Mouse (Mus musculus) E14TG2a.4 (cell line): Measurements from ENCODE around the gene Stox2.

Source experiments
- H3K27me3 ChIP-seq: 2 replicates; pipeline ENCODE4 v1.6.1; 2014; ENCODE audit warnings: low read length, control low read depth; ENCODE audit not compliant: insufficient read depth
- H3K36me3 ChIP-seq: 2 replicates; pipeline ENCODE4 v1.6.1; 2014; ENCODE audit warnings: low read length, control low read depth; ENCODE audit not compliant: insufficient read depth
- H3K4me1 ChIP-seq: replicated peaks from 2 replicates; pipeline ENCODE4 v1.6.1; 2014; ENCODE audit warnings: low read depth, low read length, control low read depth
- H3K4me3 ChIP-seq: replicated peaks from 2 replicates; pipeline ENCODE4 v1.5.1; 2014; ENCODE audit warnings: mild to moderate bottlenecking, low read length
- H3K9me3 ChIP-seq: 2 replicates; pipeline ENCODE4 v1.6.1; 2014; ENCODE audit warnings: low read length, control low read depth
- CTCF ChIP-seq: conservative IDR thresholded peaks from 2 replicates; pipeline ENCODE4 v1.5.1; 2014; ENCODE audit warnings: low read length
- NANOG ChIP-seq: IDR thresholded peaks from 2 replicates; pipeline ENCODE4 v1.6.1; 2014; ENCODE audit warnings: borderline replicate concordance, low read length, mixed read lengths
- POU5F1 ChIP-seq: IDR thresholded peaks from 2 replicates; pipeline ENCODE4 v1.6.1; 2014; ENCODE audit warnings: low read length, borderline replicate concordance

Gene Stox2

DNA sequence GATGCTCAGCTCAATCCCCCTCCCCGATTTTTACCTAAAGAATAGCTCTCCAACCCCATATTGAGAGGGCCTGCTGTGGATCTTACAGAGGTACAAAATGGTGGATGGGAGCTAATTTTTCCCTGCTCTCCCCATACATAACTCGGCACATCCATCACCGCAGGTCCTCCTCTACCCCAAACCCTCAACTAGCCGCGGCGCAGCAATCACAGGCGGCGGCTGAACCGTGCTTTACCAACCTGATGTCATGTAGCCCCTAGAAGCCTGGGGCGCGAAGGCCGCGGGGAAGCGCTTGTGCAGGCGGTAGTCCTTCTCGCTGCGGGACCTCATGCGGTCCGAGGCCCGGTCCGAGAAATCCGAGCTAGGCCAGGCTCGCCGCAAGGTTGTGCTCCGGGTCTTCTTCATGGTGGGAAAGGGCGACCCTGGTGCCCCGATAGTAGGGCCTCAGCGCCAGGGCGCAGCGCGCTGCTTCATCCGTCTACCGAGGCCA is 158.5 kb downstream of the Stox2 start:
- Histone ChIP-seq H3K27me3 (peaks cover 74% of the 10 kb centered on the region), H3K4me1 (peaks cover 19% of the 10 kb centered on the region), H3K9me3 (no peaks in the 10 kb centered on the region), H3K36me3 (no peaks in the 10 kb centered on the region), H3K4me3 (peak overlapping the region; percentile 85)
- no peak for TF ChIP-seq NANOG
- no peak for TF ChIP-seq CTCF
- no peak for TF ChIP-seq POU5F1

DNA sequence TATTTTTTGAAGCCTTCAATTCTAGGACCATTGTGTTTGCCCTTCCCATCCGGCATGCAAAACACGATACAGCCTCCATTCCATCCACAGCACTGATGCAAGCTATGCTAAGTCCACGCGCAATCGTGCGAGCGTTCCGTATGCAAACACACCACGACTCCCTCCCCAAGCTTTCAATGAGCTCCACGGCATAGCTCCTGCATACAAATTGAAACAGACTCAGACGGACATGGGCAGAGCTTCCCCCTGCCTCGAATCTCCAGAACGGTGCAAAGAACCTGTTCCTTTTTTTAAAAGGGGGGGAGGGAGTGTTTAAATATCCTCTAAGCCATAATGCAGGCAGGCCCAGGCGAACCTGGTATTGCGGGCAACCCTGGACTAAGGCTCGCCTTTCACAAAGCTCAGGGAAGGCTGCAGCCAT is 159.0 kb downstream of the Stox2 start:
- TF ChIP-seq POU5F1 (no peak), NANOG (no peak), CTCF (no peak)
- Histone ChIP-seq H3K27me3 (peaks cover 74% of the 10 kb centered on the region), H3K4me1 (peaks cover 19% of the 10 kb centered on the region), H3K4me3 (peak overlapping the region; percentile 85), H3K9me3 (no peaks in the 10 kb centered on the region), H3K36me3 (no peaks in the 10 kb centered on the region)

DNA sequence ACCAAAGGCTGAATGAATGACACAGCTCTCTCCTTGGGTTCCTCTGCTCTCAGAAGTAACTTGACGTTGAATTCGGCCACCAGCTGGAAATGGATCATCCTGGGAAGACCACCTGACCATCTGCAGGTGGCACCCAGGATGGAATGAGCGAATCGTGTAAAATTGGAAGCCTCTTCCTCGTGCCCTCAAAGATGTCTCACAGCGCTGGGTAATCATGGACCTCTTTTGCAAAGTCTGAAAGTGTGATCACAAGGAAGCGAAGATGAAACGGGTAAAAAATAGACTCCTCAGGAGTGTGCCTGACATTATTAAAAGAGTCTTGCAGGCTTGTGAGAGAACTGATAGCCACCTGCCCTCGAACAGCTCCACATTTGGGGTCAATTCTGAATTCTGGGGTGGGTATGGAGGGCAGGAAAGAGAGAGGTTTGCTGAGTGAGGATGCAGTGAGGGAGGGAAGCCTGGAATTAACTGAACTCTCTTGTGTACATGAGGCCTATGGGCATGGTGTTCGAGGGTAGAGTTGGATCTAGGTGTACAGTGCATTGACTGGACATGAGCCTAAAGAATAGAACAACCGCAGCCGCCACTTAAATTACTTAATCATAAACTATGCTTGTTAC is 160.0 kb downstream of the Stox2 start:
- TF ChIP-seq NANOG (no peak), POU5F1 (no peak), CTCF (no peak)
- H3K27me3 ChIP-seq = peaks cover 77% of the 10 kb centered on the region
- no peaks in the 10 kb centered on the region for H3K36me3 ChIP-seq
- H3K4me3 ChIP-seq = no peak overlapping the region
- peaks cover 21% of the 10 kb centered on the region for H3K4me1 ChIP-seq
- no peaks in the 10 kb centered on the region for H3K9me3 ChIP-seq

DNA sequence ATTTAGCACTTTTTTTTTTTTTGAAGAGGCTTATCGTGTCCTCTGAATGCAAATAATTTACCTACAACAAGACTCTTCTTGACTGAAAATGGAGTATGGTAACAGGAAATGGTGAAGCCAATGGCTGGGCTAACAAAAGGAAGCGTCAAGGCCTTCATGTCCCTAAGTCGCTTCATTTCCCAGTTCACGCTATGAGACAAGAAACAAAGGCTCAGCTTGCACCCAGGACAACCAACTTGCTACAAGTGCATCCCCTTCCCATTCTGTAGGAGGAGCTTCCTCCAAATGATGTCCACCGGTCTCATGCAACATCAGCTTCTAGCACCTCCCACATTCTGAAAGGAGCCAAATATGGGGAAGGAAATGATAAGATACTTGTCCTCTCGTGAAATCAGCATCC is 160.7 kb downstream of the Stox2 start:
- no peak for TF ChIP-seq NANOG
- no peak for TF ChIP-seq CTCF
- TF ChIP-seq POU5F1 = no peak
- peaks cover 21% of the 10 kb centered on the region for H3K4me1 ChIP-seq
- H3K9me3 ChIP-seq = no peaks in the 10 kb centered on the region
- no peaks in the 10 kb centered on the region for H3K36me3 ChIP-seq
- H3K4me3 ChIP-seq = no peak overlapping the region
- H3K27me3 ChIP-seq = peaks cover 74% of the 10 kb centered on the region

DNA sequence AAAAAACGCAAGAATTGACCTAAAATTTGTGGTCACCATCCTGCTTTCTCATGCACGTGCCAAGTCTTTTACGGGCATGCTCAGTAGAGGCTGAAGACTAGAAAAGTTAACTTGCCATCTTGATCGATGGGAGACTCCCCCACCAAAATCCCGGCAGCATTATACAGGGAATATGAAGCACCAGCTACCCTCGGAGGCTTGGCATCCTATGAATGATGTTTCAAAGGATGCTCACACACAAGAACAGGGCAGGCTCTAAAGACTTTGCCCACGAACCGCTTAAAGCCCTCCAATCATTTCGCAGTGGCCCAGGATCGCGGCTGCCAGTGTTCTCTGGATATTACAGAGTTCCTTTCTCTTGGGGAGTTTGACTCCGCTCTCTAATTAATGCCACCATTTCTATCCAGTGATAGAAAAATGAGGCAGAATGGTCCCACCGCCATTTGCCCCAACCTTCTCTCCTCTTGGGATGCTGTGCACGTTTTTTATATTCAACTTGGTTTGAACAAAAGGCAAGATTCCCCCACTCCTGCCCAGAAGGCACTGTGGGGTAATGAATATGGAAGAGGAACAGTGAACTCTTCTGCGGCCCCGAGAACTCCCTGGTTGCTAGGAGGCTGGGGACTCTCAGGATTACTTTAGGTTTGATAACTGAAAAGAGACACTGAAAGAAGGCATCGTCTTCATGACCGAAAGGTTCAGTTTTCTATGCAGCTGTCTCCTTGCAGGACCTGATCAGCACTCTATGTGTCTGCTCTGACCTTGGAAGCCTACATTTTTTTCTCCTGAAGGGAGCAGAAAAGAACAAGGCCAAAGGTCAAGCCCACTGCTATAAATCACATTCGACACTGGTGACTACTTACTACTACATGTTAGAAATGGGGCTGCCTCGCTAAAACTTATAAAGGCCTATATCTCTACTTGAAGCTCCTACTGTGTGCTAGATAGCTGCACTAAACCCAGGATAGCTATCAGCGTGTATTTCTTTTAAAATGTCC is 161.5 kb downstream of the Stox2 start:
- Histone ChIP-seq H3K9me3 (no peaks in the 10 kb centered on the region), H3K36me3 (no peaks in the 10 kb centered on the region)

DNA sequence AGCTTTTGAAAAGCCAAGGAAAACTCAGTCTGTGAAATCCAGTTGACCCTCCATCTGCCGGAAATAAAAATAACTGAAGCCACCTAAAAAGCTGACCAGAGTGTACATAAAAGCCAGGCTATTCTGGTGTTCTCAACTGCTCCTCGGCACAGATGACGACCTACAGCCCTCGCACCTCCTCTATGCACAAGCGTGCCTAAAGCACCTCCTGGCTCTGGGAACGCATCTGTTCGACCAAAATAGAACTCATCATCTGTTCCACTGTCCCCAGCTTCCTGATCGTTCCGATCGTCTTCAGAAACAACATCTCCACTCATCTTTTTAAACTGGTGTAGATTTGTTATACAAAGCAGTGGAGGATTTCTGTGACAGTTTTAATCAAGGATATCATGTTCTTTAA is 166.3 kb downstream of the Stox2 start:
- Histone ChIP-seq H3K36me3 (no peaks in the 10 kb centered on the region), H3K9me3 (no peaks in the 10 kb centered on the region), H3K4me3 (no peak overlapping the region), H3K4me1 (peaks cover 7% of the 10 kb centered on the region; the same call in 1 of the 2 replicates), H3K27me3 (peaks cover 24% of the 10 kb centered on the region)
- TF ChIP-seq POU5F1 (no peak), NANOG (no peak), CTCF (no peak)

More for the DNA sequence above, 161.5 kb downstream of the Stox2 start:
- H3K27me3 ChIP-seq = peaks cover 68% of the 10 kb centered on the region
- no peak overlapping the region for H3K4me3 ChIP-seq
- TF ChIP-seq POU5F1 = no peak
- no peak for TF ChIP-seq NANOG
- TF ChIP-seq CTCF = no peak
- H3K4me1 ChIP-seq = peaks cover 19% of the 10 kb centered on the region

- H3K9me3 ChIP-seq = no peaks in the 10 kb centered on the region
- H3K4me1 ChIP-seq = peaks cover 6% of the 10 kb centered on the region; the same call in 1 of the 2 replicates
- TF ChIP-seq CTCF (no peak), NANOG (no peak), POU5F1 (no peak)
- H3K36me3 ChIP-seq = no peaks in the 10 kb centered on the region
- H3K4me3 ChIP-seq = no peak overlapping the region
- H3K27me3 ChIP-seq = 0 out of 2 replicates have a peak, but pooled peaks cover 12% of the 10 kb centered on the region
These were observed 168.0 kb downstream of the Stox2 start for GRCm38 (mm10) chr8:47278211-47278610.

- Histone ChIP-seq H3K9me3 (no peaks in the 10 kb centered on the region), H3K4me3 (peak overlapping the region; percentile 71), H3K27me3 (no peaks in the 10 kb centered on the region), H3K4me1 (peaks cover 16% of the 10 kb centered on the region), H3K36me3 (no peaks in the 10 kb centered on the region)
- TF ChIP-seq POU5F1 (no peak), NANOG (no peak), CTCF (no peak)
These were observed 177.2 kb downstream of the Stox2 start for GRCm38 (mm10) chr8:47268931-47269330.
